Mouse (Mus musculus): ENCODE data around the gene Tmem176a.

Tmem176a gene

DNA sequence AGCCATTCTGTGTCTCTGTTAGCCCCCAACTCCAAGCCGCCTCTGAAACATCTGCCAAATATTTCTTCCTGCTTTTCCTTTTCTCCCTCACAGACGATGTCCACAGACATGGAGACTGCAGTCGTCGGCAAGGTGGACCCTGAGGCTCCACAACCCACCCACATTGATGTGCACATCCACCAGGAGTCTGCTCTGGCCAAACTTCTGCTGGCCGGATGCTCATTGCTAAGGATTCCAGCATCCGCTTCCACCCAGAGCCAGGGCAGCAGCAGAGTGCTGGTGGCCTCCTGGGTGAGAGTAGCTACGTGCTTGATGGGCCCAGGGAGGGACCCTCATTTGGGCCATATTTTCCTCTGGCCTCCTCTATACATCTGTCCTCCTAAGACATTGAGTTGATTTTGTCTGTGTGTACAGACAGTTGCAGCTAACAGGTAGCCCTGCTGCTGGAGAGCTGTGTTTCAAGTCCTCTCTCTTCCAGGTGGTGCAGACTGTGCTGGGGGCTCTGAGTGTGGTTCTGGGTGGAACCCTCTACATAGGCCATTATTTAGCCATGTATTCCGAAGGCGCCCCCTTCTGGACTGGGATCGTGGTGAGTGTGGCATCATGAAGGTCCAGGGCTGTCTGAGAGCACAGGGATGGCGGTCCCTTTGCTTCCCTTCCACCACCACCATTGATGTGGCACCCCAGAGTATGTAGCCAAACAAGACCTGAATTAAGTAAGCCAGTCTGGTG lies 1.6 kb downstream of the Tmem176a start:
- peak; percentile 65 for DNase-seq

DNA sequence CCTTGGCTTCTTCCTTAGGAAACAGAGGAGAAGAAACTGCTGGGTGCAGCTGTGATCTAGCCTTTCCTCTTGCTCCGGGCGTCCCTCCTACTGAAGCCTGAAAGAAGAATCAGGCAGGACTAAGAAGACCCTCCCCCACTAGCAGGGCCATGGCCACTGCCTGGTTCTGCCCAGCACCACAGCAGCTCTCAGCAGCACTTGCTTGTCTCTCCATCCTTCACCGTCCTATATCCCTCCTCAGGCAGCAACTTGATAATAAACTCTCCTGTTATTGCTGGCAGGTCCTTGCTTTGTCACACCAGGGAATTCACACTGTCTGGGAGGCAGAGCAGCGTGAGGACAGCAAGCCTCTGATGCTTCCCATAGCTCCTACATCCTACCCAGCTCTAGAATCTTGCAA lies 4.4 kb downstream of the Tmem176a start:
- DNase-seq, result no peak

DNA sequence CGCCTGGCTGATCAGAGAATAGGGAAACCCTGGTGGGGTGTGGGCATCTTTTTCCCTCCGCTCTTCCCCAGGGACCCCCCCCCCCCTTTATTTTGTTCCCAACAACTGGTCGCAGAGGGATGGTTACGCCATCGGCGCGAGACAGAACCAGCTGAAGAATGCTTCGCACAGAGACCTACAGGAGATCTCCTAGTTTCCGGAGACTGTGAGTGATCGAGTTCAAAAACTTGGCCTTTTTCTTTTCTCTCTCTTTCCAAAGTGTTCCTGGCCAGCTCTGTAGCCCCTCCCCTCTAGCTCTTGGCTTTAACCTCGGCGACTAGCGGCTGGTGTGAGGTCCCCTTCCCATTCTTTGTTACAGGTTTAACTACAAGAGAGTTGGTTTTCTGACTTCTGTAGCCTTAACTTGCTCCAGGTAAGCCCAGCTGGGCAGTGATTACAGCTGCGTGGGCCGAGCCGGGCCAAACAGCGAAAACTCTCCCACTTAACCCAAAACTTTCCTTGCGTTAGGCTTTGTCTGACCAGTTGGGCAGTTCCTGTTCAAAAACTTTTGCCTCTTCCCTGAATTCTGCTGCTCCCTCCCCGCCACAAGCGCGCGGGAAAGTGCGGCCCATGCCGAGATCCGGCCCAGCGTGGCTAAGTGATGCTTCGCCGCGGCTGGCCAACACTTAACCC lies 11.2 kb downstream of the Tmem176a start:
- peak; percentile 62 for DNase-seq

DNA sequence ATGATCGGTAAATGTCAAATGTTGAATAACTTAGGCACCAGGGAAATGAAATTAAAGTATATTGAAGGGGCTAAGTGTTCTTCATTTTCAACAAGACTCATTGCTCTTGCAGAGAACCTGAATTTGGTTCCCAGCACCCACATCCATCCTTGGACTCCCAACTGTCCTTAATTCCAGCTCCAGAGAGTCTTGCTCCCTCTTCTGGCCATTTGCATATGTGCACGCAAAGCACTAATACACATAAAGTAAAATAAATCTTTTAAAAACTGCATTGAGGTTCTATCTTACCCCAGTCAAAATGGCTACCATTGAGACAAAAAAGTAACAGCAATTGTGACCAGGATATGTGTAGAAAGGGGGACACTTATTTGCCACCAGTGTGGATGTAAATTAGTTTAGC lies 13.4 kb downstream of the Tmem176a start:
- DNase-seq, result no peak

DNA sequence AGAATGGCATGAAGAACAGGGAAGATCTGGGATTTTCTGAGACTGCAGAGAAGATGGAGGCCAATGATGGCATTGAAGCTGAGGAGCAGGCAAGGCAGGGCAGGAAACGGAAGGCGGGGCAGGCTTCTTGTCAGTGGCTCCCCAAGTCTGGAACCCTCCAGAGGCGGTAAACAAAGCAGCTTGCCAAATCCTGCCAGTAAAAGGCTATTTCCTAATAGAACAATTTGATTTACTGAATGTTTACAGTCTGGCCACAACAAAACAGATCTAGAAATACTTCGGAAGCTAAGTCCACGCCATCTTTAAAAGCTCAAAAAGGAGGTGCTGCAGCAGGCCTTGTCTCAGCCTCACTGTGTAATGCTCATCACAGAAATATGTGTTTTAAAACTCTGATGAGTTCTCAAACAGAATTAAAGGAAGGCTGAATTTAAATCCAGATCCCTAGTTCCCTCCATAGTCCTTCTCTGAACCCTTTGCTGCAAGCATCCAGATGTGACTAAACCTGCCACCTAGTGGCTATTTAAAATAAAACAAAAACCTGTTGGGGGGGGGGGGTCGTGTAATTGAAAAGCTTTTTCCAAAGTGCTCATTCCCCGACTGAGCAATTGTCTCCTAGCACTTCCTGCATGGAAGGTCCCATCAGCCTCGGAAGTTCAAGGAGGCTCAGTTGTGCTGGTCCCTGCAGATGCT lies 17.0 kb downstream of the Tmem176a start:
- peak; percentile 35 for DNase-seq

DNA sequence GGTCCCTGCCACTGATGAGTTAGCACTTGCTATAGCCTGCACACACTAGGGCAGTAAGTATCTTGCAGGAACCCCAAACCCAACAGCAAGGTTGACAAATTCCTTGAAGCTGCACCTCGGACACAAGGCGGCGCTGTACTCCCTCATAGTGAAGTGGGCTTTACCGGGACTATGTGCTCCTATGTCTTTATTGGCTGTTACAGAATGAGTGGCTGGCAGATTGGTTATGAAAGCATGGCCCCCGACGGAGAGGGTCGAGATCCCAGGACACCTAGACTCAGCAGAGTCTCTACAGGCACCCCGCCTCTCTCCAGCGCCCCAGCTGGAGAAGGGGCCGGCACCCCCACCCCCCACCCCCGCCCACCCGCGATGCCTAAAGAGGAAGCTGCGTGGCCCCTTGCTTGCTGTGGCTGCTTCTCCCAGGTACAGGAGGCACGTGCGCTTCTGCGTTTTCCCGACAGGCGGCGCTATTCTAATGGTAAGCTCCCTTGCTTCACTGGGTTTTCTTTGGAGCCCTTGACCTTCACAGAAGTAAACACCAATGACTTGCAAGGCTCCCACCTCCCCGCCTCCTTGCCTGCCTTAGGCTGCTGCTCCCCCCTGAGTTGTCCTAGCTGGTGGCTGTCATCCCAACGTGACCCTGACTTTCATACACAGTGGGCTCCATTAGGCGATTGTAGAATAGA lies 19.6 kb downstream of the Tmem176a start:
- peak; percentile 89 for DNase-seq

DNA sequence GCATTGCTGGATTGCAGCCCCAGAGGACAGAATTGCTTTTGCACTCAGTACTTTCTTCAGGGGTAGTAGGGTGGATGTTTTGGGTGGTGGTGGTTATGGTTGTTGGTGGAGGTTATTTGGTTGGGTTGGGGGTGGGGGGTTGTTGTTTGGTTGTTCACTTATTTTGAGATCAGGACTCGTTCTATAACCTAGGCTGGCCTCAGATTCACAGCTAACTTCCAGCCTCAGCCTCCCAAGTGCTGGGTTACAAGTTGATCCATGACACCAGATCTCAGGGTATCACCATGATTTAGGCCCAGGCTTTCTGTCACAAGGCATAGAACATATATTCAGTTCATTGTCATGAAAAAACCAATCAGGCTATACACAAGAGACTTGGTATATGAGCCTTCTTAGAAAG lies 20.1 kb downstream of the Tmem176a start:
- DNase-seq, result no peak

DNA sequence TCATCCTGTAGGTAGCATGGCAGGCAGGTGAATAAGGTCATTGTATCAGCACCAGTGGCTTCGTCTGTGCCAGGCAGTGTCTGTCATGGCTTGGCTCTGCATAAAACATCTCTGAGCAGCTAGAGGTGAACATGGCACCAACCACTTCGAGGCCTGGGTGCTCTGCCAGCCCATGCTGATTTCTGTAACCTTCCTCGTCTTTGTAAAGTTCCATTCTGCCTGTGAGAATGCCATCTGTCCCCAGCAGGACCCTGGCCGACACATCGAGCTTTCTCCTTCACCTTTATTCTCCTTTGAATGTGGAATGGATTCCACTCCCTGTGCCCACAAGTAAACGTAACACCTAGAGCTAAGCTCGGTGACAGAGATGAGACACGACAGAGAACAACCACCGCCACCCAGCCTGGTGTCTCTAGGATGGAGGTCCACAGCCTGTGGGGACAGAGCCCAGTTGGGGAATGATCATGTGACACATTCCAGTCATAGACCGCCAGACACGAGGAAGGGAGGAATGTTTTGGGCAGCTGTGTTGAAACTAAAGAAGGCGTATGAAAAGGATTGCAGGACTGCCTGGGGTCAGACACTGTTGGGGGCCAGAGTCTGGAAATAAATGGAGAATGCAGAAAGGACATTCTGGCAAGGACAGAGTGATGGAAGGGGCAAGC lies 21.0 kb downstream of the Tmem176a start:
- peak; percentile 66 for DNase-seq

DNA sequence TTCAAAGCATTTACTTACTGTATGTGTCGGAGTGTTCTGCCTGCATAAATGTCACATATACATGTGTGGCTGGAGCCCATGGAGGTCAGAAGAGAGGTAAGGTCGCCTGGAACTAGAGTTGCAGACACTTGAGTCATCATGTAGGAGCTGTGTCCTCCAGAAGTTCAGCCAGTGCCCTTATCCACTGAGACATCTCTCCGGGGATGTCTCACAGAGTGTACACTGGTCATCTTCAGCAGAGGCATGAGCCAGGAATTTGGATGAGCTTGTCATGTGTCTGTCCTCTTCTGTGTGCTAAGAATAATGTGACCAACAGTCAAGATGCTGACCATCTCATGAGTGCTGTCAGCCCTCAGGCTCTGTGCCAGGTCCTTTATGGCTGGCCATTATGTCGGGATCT lies 22.1 kb downstream of the Tmem176a start:
- DNase-seq, result peak; percentile 11

DNA sequence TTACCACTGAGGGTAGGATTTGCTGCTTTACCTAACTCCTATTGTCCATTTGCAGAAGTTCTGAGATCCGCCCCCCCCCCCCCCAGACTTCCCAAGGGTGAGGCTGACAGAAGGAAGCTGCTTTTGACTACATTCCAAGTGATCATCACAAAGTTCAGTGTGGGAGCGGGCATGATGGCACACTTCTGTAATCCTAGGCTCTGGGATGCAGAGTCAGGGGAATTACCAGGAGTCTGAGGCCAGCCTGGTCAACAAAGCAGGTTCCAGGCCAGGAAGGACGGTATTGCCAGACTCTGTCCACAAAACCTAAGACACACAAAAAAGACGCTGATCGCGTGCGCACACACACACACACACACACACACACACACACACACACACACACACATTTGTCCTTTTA lies 22.8 kb downstream of the Tmem176a start:
- DNase-seq, result peak; percentile 64

DNA sequence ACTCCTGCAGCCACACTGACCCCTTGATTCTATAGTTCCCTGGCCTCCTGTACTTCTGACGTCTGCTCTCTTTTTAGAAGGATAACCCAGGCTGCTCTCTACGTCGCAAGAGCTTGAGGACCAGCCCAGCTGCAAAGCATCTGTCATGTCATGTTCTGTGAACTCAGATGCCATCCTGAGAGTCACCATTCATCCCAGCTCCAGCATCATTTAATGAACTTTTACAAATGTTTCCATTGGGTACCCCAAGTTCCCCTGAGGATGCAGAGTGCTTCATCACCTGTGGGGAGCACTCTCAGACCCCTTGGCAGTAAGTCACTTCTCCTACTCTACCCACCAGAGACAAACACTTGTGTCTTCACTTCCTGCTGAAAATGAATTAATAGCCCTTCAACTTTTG lies 23.5 kb downstream of the Tmem176a start:
- DNase-seq, result peak; percentile 3

DNA sequence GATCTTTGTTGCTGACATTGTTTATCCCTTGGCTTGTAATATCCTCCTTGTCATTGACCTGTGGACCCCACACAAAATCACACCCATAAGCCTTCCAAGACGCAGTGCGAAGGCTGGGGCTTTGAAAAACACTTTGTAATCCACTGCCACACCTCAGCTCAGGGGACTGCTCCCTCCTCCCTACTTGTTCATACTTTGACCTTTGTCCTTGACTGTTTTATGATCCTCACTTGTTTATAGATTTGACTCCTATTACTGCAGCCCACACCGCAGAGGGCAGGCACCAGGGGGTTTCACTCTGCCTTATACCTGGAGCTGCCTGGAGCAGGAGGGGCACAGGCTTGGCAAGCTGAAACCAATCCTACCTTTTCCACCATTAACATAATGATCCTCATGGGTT lies 24.0 kb downstream of the Tmem176a start:
- DNase-seq, result peak; percentile 58

DNA sequence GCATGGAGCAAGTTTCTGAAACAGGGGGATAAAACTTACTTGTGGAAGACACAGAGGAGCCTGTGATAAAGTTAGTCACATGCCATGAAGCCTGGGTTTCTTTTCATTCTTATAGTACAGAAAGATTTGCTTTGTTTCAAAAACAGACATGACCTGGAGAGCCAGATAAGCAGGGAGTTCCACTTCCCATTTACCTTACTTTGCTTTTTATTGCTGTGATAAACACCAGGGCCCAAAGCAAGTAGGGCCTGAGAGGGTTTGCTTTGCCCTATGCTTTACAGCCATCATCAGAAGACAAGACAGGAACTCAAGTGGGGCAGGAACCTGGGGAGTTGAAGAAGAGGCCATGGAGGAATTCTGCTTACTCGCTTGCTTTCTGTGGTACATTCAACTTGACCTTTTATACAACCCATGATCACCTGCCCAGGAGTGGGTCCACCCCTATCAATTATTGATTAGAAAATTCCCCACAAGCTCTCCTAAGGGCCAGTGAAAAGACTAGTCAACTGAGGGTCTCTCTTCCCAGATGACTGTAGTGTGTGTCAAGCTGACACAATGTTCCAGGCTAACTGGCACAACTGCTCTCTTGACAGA lies 24.5 kb downstream of the Tmem176a start:
- DNase-seq, result peak; percentile 35

DNA sequence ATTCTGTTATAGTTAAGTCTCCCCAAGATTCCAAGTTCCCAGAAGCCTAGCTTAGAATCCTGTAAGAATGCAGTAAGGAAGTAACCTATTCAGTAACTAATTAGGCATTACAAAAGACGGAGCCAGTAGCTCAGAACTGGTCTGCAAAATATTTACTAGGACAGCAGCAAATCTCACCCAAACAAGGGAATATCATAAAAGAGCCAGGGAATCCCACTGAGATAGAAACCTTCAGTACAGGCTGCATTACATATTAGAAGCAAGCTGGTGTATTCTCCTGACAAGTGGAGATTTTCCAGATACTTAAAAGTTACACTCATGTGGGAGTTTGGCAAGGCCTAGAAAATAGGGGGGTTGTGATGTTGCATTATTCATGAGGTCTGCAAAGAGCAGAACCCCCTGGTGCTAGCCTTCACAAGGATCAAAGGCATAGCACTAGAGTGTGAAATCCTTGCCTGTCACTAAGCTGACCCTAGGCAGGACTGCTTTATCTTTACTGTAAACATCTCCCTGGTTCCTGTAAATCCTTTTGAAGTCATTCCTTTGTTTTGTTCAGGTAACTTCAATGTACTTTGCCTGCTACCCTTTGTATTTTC lies 25.7 kb downstream of the Tmem176a start:
- peak; percentile 50 for DNase-seq

DNA sequence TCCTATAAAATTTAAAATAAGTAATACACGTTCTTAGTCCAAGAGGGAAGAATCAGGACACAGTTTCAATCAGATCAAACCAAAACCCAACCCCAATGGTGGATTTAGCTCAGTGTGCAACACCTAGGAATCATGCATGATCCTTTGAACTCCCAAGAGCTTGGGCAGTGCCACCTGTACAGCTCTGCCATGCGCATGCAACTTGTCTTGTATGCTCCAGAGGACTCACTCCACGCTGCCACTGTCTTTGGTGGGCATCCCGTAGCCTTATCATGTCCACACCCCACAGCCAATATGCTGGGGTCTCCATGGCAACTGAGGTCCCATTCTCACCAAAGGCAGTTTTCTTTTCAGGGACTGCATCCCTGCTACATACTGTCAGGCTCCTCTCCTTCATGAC lies 26.4 kb downstream of the Tmem176a start:
- DNase-seq, result peak; percentile 8

DNA sequence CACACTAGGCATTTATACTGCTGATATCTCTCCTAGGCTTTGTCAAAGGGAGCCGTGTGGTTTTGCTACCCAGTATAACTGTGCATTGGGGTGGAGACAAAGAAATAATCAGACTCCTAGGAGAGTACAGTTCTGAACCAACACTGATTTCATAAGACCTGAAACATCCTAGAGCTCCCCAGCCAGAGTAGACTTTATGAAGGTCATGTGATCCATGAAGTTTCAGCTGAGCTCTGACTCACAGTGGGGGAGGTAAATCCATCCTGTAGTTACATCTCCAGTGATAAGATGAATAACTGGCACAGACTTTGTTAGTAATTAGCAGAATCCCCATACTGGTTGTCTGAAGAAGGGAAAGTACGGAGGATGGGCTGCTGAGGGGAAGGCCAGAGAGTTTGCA lies 29.1 kb downstream of the Tmem176a start:
- peak; percentile 2 for DNase-seq

DNA sequence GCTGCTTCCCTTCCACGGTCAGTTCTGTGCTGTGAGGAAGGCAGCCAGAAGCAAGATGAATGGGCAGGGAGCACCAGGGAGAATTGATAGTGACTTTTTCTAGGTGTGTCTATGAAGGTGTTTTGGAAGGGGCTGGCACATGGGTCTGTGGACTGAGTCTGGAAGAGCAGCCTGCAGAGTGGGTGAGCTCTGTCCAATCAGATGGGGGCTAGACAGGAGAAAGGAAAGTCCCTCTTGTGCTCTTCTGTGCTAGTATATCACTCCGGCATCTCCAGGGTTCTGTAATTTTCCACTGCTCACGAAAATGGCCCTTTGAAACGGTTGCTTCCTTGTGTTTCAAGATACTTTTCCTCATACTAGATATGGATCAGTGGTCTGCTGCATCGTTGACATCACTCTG lies 31.9 kb downstream of the Tmem176a start, which contains the start of gene Aoc1:
Gene Aoc1, plus strand, starts transcription at position 301 of the 400 bp plus-strand sequence.
- DNase-seq, result peak; percentile 21

DNA sequence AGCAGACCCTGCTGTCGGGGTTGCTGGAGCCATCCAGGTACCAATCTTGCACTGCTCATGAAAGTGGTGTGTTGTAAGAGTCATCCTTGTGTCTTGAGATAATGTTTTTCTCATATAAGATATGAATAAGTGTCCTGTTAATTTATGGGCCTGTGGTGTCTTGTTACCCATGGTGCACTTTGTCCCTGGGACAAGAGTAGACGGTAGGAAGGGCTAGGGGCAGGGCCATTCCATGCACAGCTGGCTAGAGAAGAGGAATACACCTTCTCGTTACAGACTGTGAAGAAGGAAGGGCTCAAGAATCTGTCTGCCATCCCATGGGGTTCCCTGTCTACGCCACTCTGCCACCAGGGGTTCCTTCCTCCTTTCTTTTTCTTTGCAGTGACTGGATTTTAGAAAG lies 33.9 kb downstream of the Tmem176a start:
- peak; percentile 4 for DNase-seq

DNA sequence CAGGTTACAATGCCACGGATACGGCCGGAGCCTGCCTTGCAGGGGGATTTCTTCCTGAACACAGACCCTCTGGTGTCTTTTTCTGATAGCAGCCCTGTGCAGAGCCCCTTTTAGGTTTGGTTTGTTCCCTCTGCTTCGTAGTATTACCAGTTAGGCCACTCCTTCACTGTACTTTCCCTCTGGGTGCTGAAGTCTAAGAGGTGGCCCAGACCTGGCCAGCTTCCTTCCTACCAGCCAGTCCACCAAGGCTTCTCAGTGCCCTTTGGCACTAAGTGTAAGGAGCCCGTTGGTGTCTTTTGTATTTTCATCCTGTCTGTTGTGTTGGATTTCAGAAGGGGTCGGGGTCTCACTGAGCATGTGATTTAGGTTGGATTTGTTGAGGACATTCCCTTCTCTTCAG lies 34.8 kb downstream of the Tmem176a start:
- DNase-seq, result peak; percentile 36

DNA sequence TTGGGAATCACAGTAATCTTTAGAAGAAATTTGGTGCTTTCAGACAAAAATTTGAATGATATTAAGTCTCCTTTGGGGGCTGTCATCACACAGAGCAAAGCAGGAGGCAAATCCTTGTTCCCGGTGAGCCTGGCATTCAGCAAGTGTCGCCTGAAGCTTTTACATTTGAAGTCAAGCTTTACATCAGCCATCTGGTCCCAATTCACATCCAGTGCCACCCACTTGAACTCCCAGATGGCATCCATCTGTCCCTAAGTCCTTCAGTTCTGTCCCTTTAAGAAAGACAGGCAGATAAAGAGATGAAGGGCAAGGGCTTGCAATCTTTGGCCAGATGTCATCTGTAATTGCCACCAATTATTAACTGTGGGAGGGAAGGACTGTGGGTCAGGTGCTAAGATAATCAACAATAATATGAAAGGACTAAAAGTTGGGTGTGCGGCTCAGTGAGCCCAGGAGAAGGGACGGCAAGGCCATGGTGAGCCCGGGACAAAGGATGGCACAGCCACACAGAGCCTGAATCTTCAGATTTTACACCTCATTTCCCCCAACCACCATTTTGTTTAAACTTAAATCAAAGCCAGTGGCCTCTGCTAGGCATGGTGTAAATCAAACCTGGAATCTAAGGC lies 35.9 kb downstream of the Tmem176a start:
- peak; percentile 21 for DNase-seq

DNA sequence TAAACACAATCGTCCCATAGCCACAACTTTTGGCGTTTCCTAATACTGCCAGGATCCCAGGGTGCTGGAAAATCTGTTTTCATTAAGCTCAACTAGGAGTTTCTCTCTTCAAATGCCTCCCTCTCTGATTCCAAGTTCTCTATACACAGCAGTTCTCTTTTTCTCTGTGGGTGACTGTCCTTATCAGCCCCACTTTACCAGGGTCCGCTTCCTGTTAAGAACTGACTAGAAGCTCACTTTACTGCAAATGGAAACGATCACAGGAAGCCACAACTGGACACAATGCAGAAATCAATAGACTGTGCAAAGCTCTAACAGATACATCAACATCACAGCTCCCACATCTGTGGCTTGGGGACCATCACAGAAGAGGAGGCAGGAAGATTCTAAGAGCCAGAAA lies 53.5 kb downstream of the Tmem176a start:
- DNase-seq, result no peak

Measured in kidney, adult 11 months (tissue).